Mouse (Mus musculus) c-Kit-positive CD71-negative TER-119-negative erythroid progenitor cells, embryonic 14.5 days (primary cell): ENCODE results near the gene Ifna16.

Experiments used
- DNase-seq: peaks from one replicate; pipeline ENCODE4 v3.0.0-alpha.2; 2013; ENCODE audit warnings: low read depth

Gene Ifna16

GRCm38 (mm10) chr4:88676824-88677223 lies at the start of gene Ifna16:
Ifna16 (minus strand) TSS chr4:88676924.
- no peak for DNase-seq

GRCm38 (mm10) chr4:88723497-88724090 lies 46.9 kb upstream of the Ifna16 start:
- DNase-seq: no peak

GRCm38 (mm10) chr4:88721791-88722721 lies 45.3 kb upstream of the Ifna16 start, which contains the start of the genes Gm26566 and Klhl9:
Gm26566 (plus strand) TSS chr4:88721805.
Klhl9 (minus strand) TSS chr4:88722465.
- peak; percentile 79 for DNase-seq

DNA sequence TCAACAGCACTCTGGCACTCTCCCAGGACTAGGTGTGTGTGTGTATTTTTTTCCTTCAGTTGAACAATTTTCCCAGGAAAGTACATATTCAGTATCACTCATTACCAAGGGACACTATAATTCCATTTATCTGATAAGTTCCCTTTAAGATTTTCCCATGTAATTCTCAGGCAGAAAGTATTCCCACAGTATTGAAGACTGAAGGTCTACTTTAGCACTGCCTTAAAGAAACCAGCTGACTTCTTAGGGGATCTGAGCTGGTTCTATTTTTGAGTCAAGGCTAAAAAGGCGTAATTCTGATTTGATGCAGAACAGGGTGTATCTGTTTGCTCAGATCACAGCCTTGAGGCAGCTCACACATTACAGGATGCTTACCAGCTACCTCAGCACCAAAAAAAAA lies 42.0 kb upstream of the Ifna16 start:
- DNase-seq: no peak

GRCm38 (mm10) chr4:88715059-88715458 lies 38.3 kb upstream of the Ifna16 start:
- no peak for DNase-seq

DNA sequence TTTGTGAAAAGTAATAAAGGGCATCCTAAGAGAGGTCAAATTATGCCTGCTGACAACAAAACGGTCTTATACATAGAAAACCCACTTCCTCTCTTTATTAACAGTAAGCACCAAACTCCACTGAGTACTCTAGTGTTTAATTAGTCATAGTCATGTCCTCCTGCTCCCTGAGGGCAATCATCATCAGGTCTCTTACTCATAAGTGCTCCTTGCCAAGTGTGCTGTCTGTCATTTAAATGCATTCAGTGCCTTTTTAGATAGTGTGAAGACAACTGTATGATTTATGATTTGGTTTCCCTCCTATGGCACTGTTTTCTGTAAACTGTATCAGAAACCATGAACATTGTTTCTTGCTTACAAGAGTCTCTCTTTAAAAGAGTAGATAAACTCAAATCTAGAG lies 37.6 kb upstream of the Ifna16 start:
- no peak for DNase-seq

DNA sequence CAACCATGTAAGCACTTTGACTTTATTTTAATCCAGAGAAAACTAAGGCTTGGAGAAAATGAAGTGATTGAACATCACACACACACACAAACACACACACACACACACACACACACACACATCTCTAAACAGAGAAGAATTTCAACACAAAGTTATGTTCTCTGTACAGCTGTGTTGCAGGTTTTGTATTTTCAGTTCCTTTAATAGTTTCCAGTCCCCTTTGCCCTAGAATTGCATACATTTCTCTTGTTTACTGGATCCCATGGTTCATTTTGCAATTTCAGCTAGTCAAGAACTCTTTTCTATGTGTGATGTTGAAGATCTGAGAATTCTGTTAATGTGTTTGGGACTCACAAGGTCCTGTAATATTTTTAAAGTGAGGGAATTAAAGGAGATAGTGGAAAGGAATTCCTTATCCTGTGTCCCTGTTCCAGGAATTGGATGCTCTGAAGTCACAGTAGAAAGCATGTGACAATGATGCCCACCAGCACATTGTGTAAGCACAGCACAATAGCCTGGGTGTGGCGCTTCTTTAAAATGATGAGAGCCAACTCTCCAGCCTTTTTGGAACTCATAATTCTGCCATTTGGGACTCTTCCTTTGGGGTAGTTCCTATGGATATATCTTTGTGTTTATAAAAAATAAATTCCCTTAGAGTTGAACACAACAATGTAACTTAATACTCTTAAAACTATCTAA lies 30.6 kb upstream of the Ifna16 start:
- no peak for DNase-seq

- DNase-seq: no peak
Measured at GRCm38 (mm10) chr4:88705924-88706323, 29.2 kb upstream of the Ifna16 start.

DNA sequence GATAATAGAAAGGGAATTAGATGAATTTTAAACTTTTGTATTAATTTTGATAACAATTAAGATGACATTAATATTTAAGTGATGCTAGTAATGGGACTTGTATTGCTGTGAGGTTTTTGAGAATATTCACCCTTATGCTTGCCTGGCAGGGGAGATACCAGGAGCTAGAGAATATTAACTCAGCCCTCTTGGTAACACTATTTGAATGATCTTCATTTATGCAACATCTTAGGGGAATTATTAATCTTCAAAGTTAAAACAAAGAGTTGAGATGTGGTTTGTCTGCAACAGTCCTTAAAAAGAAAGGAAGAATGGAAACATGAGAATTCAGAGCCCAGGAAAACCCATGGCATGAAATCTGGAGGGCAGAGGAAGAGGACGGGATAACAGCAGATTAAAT lies 22.6 kb upstream of the Ifna16 start:
- DNase-seq: no peak

DNA sequence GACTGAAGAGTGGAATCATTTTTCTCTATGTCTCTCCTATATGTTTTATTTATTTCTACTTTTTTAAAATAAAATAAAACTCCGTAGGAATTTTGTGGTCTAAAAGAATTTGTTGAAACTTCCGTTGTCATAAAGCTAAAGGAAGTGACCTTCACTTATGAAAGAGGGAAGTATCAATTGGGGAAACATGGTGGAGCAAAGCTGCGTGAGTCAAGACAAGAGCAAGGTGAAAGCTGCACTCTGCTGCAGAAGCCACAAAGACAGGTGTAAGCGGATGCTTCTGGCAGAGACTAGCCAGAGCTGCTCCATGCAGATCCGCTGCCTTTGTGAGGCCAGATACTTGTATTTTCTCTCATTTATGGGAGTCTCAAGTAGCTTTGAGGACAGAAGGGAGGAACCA lies 22.1 kb upstream of the Ifna16 start:
- DNase-seq: no peak

DNA sequence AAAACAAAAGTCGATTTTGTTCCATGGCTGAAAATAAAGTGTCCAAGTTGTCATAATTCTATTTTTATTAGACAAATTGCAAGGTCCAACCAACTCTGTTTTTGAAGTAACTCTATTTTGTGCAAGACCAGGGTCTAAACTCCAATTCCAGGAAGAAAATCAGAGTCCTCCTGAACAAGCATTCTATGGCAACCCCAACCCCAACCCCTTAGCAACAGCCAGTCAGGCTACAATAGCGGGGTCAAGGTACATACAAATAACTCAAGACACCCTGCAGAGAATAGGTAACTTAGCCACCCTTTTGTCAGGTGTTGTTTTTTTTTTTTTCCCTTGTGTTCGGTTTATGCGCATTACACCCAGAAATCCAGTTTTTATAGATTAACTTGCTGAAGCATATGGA lies 21.0 kb upstream of the Ifna16 start:
- no peak for DNase-seq

DNA sequence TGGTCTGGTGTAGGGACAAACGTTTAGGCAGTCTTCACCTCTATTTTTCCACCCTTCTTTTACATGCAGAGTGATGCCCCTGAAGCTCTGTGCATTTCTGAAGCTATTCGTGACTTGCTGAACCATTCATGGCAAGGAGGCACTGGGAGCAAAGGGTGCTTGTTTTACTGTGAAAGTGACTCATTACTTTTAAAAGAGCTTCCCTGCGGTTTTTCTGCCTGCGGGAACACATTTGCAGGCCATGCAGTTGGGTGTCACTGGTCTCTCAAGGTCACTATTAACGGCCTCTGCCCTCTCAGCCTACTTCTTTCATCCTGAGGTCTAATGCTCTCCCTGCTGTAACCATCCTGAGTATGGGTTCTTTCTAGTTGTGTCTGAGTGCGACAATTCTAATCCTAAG lies 20.4 kb upstream of the Ifna16 start:
- DNase-seq: no peak

DNA sequence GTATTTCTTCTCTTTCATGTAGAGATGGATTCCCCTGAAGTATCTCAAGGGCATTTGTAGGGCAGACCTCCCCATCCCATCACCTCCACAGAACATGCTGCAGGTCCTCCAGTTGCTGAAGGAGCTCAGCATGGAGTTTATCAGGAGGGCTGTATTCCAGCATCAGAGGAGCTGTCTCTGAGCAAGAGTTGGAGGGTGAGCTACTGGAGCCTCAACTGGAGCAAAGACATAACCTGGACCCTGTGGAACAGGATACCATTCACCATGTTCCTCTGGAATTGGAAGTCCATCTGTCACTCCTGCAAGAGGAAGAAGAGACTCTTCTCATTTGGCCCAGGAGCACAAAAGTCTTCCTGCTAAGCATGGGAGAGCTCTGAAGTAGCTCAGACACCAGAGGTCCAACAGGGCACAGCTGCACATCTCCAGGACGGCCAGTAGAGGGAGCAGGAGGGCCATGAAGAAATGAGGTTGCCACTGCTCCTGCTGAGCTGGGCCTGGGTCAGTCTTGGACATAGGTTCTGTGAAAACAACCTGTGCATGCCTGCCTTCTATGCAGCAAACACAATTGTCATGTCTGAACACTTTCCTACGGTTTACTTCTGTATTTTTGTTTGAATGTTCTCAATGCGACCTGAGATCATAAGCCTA lies 19.6 kb upstream of the Ifna16 start:
- DNase-seq: peak; percentile 45

DNA sequence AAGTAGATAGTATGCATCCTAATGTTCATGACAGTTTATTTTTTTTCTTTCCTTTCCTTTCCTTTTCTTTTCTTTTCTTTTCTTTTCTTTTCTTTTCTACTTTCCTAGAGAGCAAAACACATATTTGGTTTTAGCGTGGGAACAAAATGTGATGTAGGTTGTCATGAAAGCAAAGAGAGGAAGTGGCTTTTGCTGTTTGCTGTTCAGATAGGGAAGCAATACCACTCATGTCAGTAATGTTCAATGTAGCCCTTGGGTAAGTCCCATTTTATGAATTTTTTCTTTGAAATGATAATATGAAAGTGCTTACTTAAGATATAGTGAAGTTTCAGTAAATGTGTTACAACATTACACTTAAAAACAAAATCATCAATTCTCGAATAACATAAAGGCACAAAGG lies 16.7 kb upstream of the Ifna16 start:
- DNase-seq: no peak

DNA sequence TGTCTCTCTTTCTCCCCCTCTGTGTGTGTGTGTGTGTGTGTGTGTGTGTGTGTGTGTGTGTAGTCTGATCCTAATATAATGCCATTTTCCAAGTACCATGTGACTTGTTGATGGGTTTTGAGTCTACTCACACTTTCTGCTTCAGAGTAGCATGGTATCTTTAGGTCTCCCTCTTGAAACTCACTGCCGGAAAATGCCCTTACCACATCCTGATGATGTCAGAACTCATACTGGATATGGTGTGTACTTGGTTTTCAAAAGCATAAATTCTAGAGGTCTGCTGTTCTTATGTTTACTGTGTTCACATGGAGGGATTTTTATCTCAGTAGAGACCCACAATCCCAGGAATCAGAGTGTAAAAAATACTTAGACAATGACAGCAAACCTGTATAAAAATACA lies 15.8 kb upstream of the Ifna16 start:
- DNase-seq: no peak

DNA sequence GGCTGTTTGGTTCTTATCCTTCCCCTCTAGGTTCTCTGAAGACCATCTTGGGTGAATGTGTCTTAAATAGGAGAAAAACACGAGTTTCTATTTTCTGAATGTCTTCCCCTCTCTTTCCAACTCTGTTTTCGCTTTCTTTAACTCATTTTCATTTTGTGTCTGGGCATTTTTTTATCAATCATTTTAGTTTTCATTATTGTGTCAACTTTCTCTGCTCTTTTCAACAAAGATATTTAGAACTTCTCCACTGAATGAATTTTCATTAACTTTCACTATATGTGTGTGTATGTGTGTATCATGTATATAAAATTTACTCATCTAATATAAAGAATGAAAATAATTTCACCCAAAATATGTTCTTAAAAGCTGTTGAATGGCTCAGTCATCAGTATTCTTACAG lies 14.5 kb upstream of the Ifna16 start, which contains the start of gene Ifnab:
Ifnab (minus strand) TSS at position 101 of the 400 bp plus-strand sequence.
- DNase-seq: no peak

DNA sequence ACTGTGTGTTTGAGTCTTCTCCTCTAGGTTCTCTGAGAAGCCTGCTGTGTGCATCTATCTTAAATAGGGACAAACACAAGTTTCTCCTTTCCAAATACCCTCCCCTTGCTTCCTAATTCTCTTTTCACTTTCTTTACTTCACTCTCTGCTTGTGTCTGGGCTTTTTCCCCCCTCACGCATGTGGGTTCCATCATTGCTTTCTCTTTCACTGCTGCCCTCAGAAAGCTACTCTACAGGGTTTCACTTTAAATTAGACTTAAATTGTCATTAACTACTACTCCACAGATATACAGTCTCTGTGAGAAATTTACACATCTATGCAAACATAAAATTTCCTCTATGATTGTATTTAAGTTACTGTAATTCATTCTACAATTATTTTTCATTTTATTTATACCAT lies 7.1 kb upstream of the Ifna16 start, which contains the start of gene Ifna2:
Ifna2 (minus strand) TSS at position 101 of the 400 bp plus-strand sequence.
- no peak for DNase-seq

GRCm38 (mm10) chr4:88681353-88681752 lies 4.6 kb upstream of the Ifna16 start:
- DNase-seq: no peak

GRCm38 (mm10) chr4:88680362-88680761 lies 3.6 kb upstream of the Ifna16 start:
- no peak for DNase-seq

GRCm38 (mm10) chr4:88655461-88655860 lies 21.3 kb downstream of the Ifna16 start:
- no peak for DNase-seq

DNA sequence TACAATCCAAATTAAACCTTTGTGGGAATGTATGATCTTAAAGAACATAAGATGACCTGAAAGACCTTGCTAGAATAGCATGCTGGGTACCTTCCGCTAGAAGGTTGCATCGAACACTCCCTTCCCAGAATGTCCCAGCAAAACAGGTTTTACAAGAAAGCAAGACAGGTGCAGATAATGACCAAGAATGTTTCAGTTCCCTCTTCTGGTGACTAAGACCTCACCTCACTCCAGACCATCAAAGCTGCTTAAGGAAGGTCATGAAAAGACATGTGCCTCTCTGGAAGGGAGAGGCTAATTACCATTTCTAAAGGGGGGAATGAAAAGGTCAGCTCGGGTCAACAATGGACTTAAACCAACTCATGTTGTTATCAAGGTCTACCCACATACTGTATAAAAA lies 23.1 kb downstream of the Ifna16 start:
- no peak for DNase-seq

GRCm38 (mm10) chr4:88644359-88644758 lies 32.4 kb downstream of the Ifna16 start, which contains the start of gene Ifna13:
Ifna13 (minus strand) TSS chr4:88644459.
- DNase-seq: no peak
